In the genomic region with DNA sequence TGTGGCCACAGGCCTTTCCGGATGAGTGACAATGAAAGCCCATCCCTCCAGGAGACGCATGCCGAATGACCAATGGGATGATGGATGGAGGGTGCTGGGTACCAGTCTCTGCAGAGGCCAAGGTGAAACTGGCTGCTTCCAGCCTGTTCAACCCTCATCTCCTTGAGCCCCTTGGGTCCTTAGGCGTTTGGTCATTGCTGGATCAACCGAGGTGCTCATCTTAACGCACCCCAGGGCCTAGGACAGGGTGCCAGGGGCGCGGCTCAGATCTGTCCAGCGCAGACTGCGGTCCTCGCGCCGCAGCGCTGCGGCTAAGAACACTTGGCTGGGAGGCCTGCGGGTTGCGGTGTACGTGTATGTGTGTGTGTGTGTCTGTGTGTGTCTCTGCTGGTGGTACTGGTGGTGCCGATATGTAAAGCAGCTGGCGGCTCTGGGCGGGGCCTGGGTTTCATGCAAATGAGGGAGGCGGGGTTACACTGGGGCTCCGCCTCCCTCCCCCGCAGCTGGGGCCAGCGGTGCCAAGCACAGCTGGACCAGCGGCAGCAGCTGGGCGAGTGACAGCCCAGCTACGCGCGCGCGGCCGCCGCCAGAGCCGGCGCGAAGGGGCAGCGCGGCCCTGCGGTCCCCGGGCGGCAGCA, we compare ENCODE assay signal across 7 mouse cellular contexts. TPM values are rescaled to one million over a fixed set of nuclear protein-coding genes. Genes with fewer than 3 reads are reported as not detected.
DNase-seq lines count a peak whose midpoint lies in the region; ATAC-seq and TF ChIP-seq lines count a peak whose summit lies in the region.

A gene (plus strand): TSS at position 147 of the 638 bp plus-strand sequence.

- peaks cover 41% of the 10 kb centered on the region for H3K27me3 ChIP-seq in erythroblast, embryonic 14.5 days (ENCODE audit: control insufficient read depth)
- peaks cover 47% of the 10 kb centered on the region for H3K27me3 ChIP-seq in heart, embryonic 14.5 days (ENCODE audit: control insufficient read depth, insufficient read depth, low read length)
- H3K27me3 ChIP-seq in liver, embryonic 11.5 days (replicated peaks; ENCODE audit: control insufficient read depth, insufficient read depth, low read length): peaks cover 34% of the 10 kb centered on the region
- peaks cover 16% of the 10 kb centered on the region for H3K27me3 ChIP-seq in myocyte (ENCODE audit: control insufficient read depth, insufficient read depth, insufficient read length)

- DNase-seq in brain, embryonic 18.5 days (ENCODE audit: low read depth, low spot score): peak; percentile 64
- DNase-seq in kidney, postnatal 14 days: peak; percentile 57
- DNase-seq in liver, embryonic 11.5 days (ENCODE audit: low spot score): peak; percentile 70
- peak; percentile 88 for DNase-seq in spleen, postnatal 36 days (ENCODE audit: low spot score in 2 of 2)

- H3K9me3 ChIP-seq in erythroblast, embryonic 14.5 days (ENCODE audit: control insufficient read depth, low read length): no peaks in the 10 kb centered on the region; the same call in 1 of the 2 replicates
- no peaks in the 10 kb centered on the region for H3K9me3 ChIP-seq in heart, embryonic 14.5 days (ENCODE audit: control insufficient read depth, low read length)
- H3K9me3 ChIP-seq in liver, embryonic 11.5 days (ENCODE audit: control insufficient read depth, low read length): no peaks in the 10 kb centered on the region

- no peaks in the 10 kb centered on the region for H3K79me2 ChIP-seq in myocyte (ENCODE audit: control insufficient read depth, insufficient read depth)

- WGBS in heart, embryonic 14.5 days: 9% methylated on average over 30 of the region's 42 CpGs
- 8% methylated on average over 42 of the region's 42 CpGs for WGBS in liver, embryonic 11.5 days

- no peak for TF ChIP-seq POLR2A in myocyte (IDR thresholded peaks at IDR 0.05; ENCODE audit: insufficient read length, low read depth)

- no peaks in the 10 kb centered on the region for H3K36me3 ChIP-seq in erythroblast, embryonic 14.5 days (ENCODE audit: control insufficient read depth)
- no peaks in the 10 kb centered on the region for H3K36me3 ChIP-seq in heart, embryonic 14.5 days (ENCODE audit: control insufficient read depth, insufficient read depth, low read length)
- H3K36me3 ChIP-seq in liver, embryonic 11.5 days (ENCODE audit: control insufficient read depth, insufficient read depth, low read length): no peaks in the 10 kb centered on the region
- no peaks in the 10 kb centered on the region for H3K36me3 ChIP-seq in myocyte (ENCODE audit: control insufficient read depth, insufficient read depth)

- peak within 1 kb of the TSS; percentile 96 for H3K4me2 ChIP-seq in heart, embryonic 14.5 days (ENCODE audit: low read length)
- peak within 1 kb of the TSS; percentile 92 for H3K4me2 ChIP-seq in liver, embryonic 11.5 days
- H3K4me2 ChIP-seq in myocyte (ENCODE audit: low read depth): peak within 1 kb of the TSS; percentile 69

- H3K4me3 ChIP-seq in erythroblast, embryonic 14.5 days (replicated peaks): peak within 1 kb of the TSS; percentile 38
- H3K4me3 ChIP-seq in heart, embryonic 14.5 days (ENCODE audit: control insufficient read depth in 1 of 2, insufficient read depth in 1 of 2, low read depth in 1 of 2, low read length in 2 of 2): peak within 1 kb of the TSS; percentile 53 to 66
- peak within 1 kb of the TSS; percentile 55 for H3K4me3 ChIP-seq in liver, embryonic 11.5 days (ENCODE audit: low read depth, low read length)
- H3K4me3 ChIP-seq in myocyte: no peak within 1 kb of the TSS

- no peak within 1 kb of the TSS for H3ac ChIP-seq in myocyte (ENCODE audit: control insufficient read depth, insufficient read length)

- ATAC-seq in heart, embryonic 14.5 days (ENCODE audit: insufficient number of reproducible peaks, insufficient read depth, low FRiP score, low read depth): peak; percentile 77
- peak; percentile 90 for ATAC-seq in liver, embryonic 11.5 days (replicated peaks; ENCODE audit: low FRiP score)

- H3K4me1 ChIP-seq in erythroblast, embryonic 14.5 days (ENCODE audit: control insufficient read depth): peaks cover 4% of the 10 kb centered on the region
- peaks cover 4 to 13% of the 10 kb centered on the region in 2 experiments; a peak in 3 of 4 replicates for H3K4me1 ChIP-seq in heart, embryonic 14.5 days (ENCODE audit: control insufficient read depth in 2 of 2, insufficient read depth in 2 of 2, low read length in 2 of 2)
- peaks cover 6% of the 10 kb centered on the region; the same call in 1 of the 2 replicates for H3K4me1 ChIP-seq in liver, embryonic 11.5 days (replicated peaks; ENCODE audit: control insufficient read depth, insufficient read depth, low read length)

- peak within 1 kb of the TSS; percentile 60 for H3K9ac ChIP-seq in heart, embryonic 14.5 days (ENCODE audit: low read length)
- no peak within 1 kb of the TSS for H3K9ac ChIP-seq in liver, embryonic 11.5 days (ENCODE audit: low read depth, low read length)

- H3K27ac ChIP-seq in heart, embryonic 14.5 days (replicated peaks in 1 of 2; ENCODE audit: control insufficient read depth in 1 of 2, insufficient read depth in 1 of 2, low read depth in 2 of 2, low read length in 2 of 2): no peak within 1 kb of the TSS
- no peak within 1 kb of the TSS for H3K27ac ChIP-seq in liver, embryonic 11.5 days (ENCODE audit: low read depth, low read length)

TF ChIP-seq in myocyte, 11 proteins besides CTCF, POLR2A, EP300 and RAD21:
- TF ChIP-seq E2F4 (IDR thresholded peaks at IDR 0.05; ENCODE audit: insufficient read depth) (no peak), REST (IDR thresholded peaks at IDR 0.05; ENCODE audit: insufficient read depth, insufficient read length) (no peak), MYOD1 (IDR thresholded peaks at IDR 0.05; ENCODE audit: control insufficient read depth in 1 of 3, insufficient read length in 2 of 3, low read depth in 2 of 3) (peak in 2 of 3 experiments; percentile 33 to 54), MAX (IDR thresholded peaks at IDR 0.05; ENCODE audit: low read depth) (no peak), MYOG (IDR thresholded peaks at IDR 0.05; ENCODE audit: control insufficient read depth in 1 of 3, insufficient read depth in 1 of 3, insufficient read length in 2 of 3, low read depth in 2 of 3) (peak in 1 of 3 experiments; percentile 2)

RNA-seq across cellular contexts. Expression of the gene that starts here (rescaled TPM):
- 0.04 TPM in 1 of 2 replicates, not detected in the other for polyA plus RNA-seq in erythroblast, embryonic 14.5 days (2012)
- 5.8 and 6.7 TPM in 2 replicates for polyA plus RNA-seq in heart, embryonic 14.5 days (2014; fragmentation: Nextera tagmentation; extraction: Ambion mirVana)
- 3.7 and 4.4 TPM in 2 replicates for polyA plus RNA-seq in liver, embryonic 11.5 days (2014; fragmentation: Nextera tagmentation; extraction: Ambion mirVana)
- 2.2 TPM for polyA plus RNA-seq in myocyte (2012; fragmentation: generic; extraction: Trizol)
